8 mouse cellular contexts compared by ENCODE assay signal in genomic region chr9:56505793-56506755, GRCm38 (mm10).
DNase-seq lines count a peak whose midpoint lies in the region; ATAC-seq lines count a peak whose summit lies in the region.

No protein-coding gene starts in this region.

- under 1% methylated on average over 31 of the region's 31 CpGs for WGBS in lung, embryonic 16.5 days

- no peaks in the 10 kb centered on the region for H3K9me3 ChIP-seq in lung, embryonic 16.5 days (ENCODE audit: control insufficient read depth, low read length)

- peak; percentile 70 for DNase-seq in MEL-GATA-1-ER (ENCODE audit: extremely low read depth, low read depth)
- peak; percentile 95 for DNase-seq in cerebellum, adult 8-10 months
- DNase-seq in forelimb bud, embryonic 11.5 days (ENCODE audit: low read depth, low spot score) = peak; percentile 96
- DNase-seq in layer of hippocampus, adult 9-10 months (ENCODE audit: low spot score) = peak; percentile 89
- peak; percentile 93 for DNase-seq in ovary, postnatal 10 days (ENCODE audit: low spot score)
- peak; percentile 84 to 96 for DNase-seq in thymus, postnatal 10 days (ENCODE audit: low spot score in 2 of 2)

- H3K4me1 ChIP-seq in lung, embryonic 16.5 days (replicated peaks; ENCODE audit: control insufficient read depth, insufficient read depth, low read length) = peaks cover 55% of the 10 kb centered on the region

- no peaks in the 10 kb centered on the region for H3K27me3 ChIP-seq in lung, embryonic 16.5 days (ENCODE audit: control insufficient read depth, insufficient read depth, low read depth, low read length)

- peak overlapping the region; percentile 78 for H3K4me2 ChIP-seq in lung, embryonic 16.5 days (ENCODE audit: low read depth, low read length)

- peak overlapping the region; percentile 65 for H3K9ac ChIP-seq in lung, embryonic 16.5 days (ENCODE audit: low read length)

- ATAC-seq in hematopoietic stem cell, adult 5-6 weeks (replicated peaks in 1 of 2; ENCODE audit: insufficient read depth in 1 of 2, low FRiP score in 2 of 2, low TSS enrichment in 1 of 2, low read depth in 1 of 2, poor library complexity in 2 of 2, severe bottlenecking in 2 of 2) = peak; percentile 84 to 87
- ATAC-seq in lung, embryonic 16.5 days (ENCODE audit: low read depth) = peak; percentile 74

- peak overlapping the region; percentile 100 for H3K27ac ChIP-seq in lung, embryonic 16.5 days (ENCODE audit: low read length)

- peak overlapping the region; percentile 48 for H3K4me3 ChIP-seq in lung, embryonic 16.5 days (ENCODE audit: low read length)

- H3K36me3 ChIP-seq in lung, embryonic 16.5 days (ENCODE audit: control insufficient read depth, insufficient read depth, low read length) = no peaks in the 10 kb centered on the region

Comparison
In these comparisons a context has a peak if more than half of its experiments do, and no peak if none do; other contexts are left out.
1. Peak in every context shown above with its lines: DNase-seq, ATAC-seq, H3K4me3 ChIP-seq and H3K27ac ChIP-seq.